Mouse (Mus musculus): Measurements from ENCODE around the gene Atrnl1. TPM values are rescaled to one million over a fixed set of nuclear protein-coding genes. Genes with fewer than 3 reads are reported as not detected.

Atrnl1 gene
- polyA plus RNA-seq, 1 experiment = 4.2 TPM

DNA sequence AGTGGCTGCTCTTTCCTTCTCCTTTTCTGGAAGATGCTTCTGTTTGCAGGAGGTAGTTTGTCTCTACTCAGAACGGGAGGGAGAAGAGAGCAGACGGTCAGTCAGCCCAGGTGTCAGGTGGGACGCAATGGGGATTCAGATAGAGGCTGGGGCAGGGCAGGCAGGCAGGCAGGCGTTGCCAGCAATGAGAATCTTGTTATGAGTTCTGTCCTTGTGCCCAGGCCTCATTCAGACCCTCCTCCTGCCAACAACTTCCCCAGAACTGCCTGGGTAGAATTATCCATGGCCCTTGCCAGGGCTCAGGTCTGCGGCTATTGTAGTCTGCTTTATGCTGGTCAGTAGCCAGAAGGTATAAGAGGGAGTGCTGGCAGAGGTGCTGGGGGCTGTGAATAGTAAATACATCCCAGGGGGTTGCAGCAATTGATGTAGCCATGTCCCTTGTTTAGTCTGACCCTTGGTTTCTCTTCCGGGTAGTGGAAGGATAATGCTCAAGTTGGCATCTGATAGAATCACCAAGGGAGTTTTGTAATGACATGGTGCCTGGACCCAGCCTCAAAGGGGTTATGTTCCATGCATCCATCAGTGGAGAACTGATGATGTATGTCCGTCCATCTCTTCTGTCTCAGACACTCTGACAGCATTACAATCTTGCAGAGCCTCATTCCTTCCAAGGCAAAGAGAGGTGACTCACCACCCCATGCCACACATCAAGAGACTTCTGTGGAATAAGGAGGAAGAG is 554.2 kb downstream of the Atrnl1 start:
- Histone ChIP-seq H3K27ac (ENCODE audit: control insufficient read depth, insufficient read depth, low read depth, low read length, poor library complexity) (no peak overlapping the region), H3K4me1 (ENCODE audit: control insufficient read depth, insufficient read depth, low read length) (no peaks in the 10 kb centered on the region), H3K4me3 (replicated peaks; ENCODE audit: control insufficient read depth, low read depth, low read length) (no peak overlapping the region)
- TF ChIP-seq CTCF (IDR thresholded peaks at IDR 0.05; ENCODE audit: control insufficient read depth, insufficient read depth, low read length) = no peak
- TF ChIP-seq POLR2A (IDR thresholded peaks at IDR 0.05; ENCODE audit: borderline replicate concordance, control insufficient read depth, low read depth, low read length) = no peak
- 91% methylated on average over 7 of the region's 7 CpGs for WGBS

DNA sequence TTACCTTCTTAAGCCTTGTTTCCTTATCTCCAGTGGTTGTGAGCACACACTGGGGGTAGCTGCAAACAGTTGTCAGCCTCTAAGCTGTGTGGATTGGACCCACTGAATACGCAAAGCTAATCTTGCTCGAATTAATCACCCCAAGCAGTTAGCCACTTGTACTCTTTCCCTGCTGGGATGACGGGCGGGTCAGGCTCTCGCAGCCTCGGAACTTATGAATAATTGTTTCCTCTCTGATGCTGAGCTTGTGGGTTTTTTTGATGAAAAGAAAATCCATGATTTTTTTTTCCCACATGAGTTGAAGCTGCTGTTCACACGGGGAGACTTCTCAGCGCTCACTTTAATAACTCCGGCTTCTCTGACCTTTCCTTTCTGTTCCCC is 554.8 kb downstream of the Atrnl1 start:
- no peak overlapping the region for H3K4me3 ChIP-seq (replicated peaks; ENCODE audit: control insufficient read depth, low read depth, low read length)
- H3K4me1 ChIP-seq (ENCODE audit: control insufficient read depth, insufficient read depth, low read length) = no peaks in the 10 kb centered on the region
- 69% methylated on average over 9 of the region's 9 CpGs for WGBS
- no peak overlapping the region for H3K27ac ChIP-seq (ENCODE audit: control insufficient read depth, insufficient read depth, low read depth, low read length, poor library complexity)
- no peak for TF ChIP-seq POLR2A (IDR thresholded peaks at IDR 0.05; ENCODE audit: borderline replicate concordance, control insufficient read depth, low read depth, low read length)

DNA sequence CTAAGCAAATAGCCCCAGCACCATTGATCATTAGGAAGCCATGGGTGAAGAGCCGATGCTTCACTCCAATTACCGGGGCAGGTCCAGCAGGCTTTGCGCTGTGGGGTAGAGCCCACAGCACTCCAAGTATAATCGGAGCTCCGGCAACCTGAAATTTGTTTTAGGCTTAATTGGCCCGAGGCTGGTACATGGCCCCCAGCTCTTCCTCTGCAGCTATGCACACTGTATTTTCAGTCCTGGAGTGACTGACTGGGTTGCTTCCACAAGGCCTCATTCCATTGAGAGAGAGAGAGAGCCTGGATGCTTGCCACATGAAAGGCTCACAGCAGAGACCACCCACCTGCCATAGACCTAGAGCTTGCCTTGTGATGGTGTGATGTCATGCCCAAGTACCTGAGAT is 555.3 kb downstream of the Atrnl1 start:
- no peak for TF ChIP-seq CTCF (IDR thresholded peaks at IDR 0.05; ENCODE audit: control insufficient read depth, insufficient read depth, low read length)
- TF ChIP-seq POLR2A (IDR thresholded peaks at IDR 0.05; ENCODE audit: borderline replicate concordance, control insufficient read depth, low read depth, low read length) = no peak
- Histone ChIP-seq H3K27ac (ENCODE audit: control insufficient read depth, insufficient read depth, low read depth, low read length, poor library complexity) (no peak overlapping the region), H3K4me3 (replicated peaks; ENCODE audit: control insufficient read depth, low read depth, low read length) (no peak overlapping the region), H3K4me1 (ENCODE audit: control insufficient read depth, insufficient read depth, low read length) (no peaks in the 10 kb centered on the region)
- 83% methylated on average over 6 of the region's 6 CpGs for WGBS

DNA sequence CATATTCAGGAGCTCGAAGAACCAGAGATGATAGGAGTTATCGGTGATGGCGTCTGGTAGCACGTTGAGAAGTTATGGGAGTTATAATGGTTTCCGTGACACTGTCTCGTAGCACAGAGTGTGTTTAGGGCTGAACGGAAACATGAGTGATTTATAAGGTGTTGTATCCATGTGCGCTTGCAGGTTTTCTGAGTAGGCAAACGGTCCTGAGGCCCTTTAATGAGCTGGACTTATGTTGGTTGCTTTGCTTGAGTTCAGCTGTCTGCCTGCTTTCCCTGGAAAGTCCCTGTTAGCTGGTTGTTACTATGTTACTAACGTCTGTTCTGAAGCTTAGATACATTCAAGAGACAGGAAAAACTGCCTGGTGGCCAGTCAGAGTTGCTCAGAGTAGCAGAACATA is 567.6 kb downstream of the Atrnl1 start:
- WGBS = 80% methylated on average over 10 of the region's 10 CpGs
- TF ChIP-seq CTCF (IDR thresholded peaks at IDR 0.05; ENCODE audit: control insufficient read depth, insufficient read depth, low read length) (no peak), POLR2A (IDR thresholded peaks at IDR 0.05; ENCODE audit: borderline replicate concordance, control insufficient read depth, low read depth, low read length) (no peak)

DNA sequence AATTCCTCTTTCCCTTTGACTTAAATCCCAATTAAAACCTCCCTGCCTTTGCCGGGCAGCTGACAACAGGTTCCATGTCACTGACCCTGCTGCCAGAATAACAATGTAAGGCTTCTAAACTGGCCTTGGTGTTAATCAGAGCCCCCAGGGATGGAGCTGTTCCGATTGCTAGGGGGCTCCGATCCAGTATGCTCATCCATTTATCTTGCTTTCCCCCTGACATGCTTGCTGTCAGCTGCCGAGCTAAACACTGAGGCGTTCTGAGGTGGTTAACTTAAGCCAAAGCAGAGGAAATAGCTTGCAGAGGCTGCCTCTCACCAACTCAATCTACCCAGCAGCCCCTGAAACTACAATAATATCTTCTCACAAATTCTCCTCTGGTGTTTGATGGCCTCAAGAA is 569.9 kb downstream of the Atrnl1 start:
- TF ChIP-seq CTCF (IDR thresholded peaks at IDR 0.05; ENCODE audit: control insufficient read depth, insufficient read depth, low read length) (no peak), POLR2A (IDR thresholded peaks at IDR 0.05; ENCODE audit: borderline replicate concordance, control insufficient read depth, low read depth, low read length) (no peak)
- no peak overlapping the region for H3K4me3 ChIP-seq (replicated peaks; ENCODE audit: control insufficient read depth, low read depth, low read length)
- 32% methylated on average over 5 of the region's 5 CpGs for WGBS
- H3K27ac ChIP-seq (ENCODE audit: control insufficient read depth, insufficient read depth, low read depth, low read length, poor library complexity) = no peak overlapping the region
- H3K4me1 ChIP-seq (ENCODE audit: control insufficient read depth, insufficient read depth, low read length) = no peaks in the 10 kb centered on the region

More for the DNA sequence above, 567.6 kb downstream of the Atrnl1 start:
- H3K4me1 ChIP-seq (ENCODE audit: control insufficient read depth, insufficient read depth, low read length) = no peaks in the 10 kb centered on the region
- no peak overlapping the region for H3K27ac ChIP-seq (ENCODE audit: control insufficient read depth, insufficient read depth, low read depth, low read length, poor library complexity)
- no peak overlapping the region for H3K4me3 ChIP-seq (replicated peaks; ENCODE audit: control insufficient read depth, low read depth, low read length)

Other genes starting within 250 kb of the Atrnl1 start
- 3.8 and 8.4 TPM in 2 replicates for gene Trub1, start 158.1 kb upstream of the Atrnl1 start, polyA plus RNA-seq (2011; ENCODE audit: insufficient read depth, insufficient read length, low replicate concordance, missing spikeins)

Data from bone marrow, adult 2 months (tissue).